Mouse (Mus musculus) cerebellum, adult 11-12 months (tissue): ENCODE results near the gene Rad50.
A peak's percentile ranks its signal among the peaks of the same experiment; 100 is the strongest.

Experiments used
- DNase-seq: peaks from one replicate; pipeline ENCODE4 v3.0.0; 2022

Gene Rad50

GRCm38 (mm10) chr11:53632122-53632733, 74.9 kb downstream of the Rad50 start:
- no peak for DNase-seq

GRCm38 (mm10) chr11:53627859-53628258, 79.3 kb downstream of the Rad50 start:
- DNase-seq = peak; percentile 51

- no peak for DNase-seq
Measured at GRCm38 (mm10) chr11:53626802-53627373, 80.2 kb downstream of the Rad50 start.

GRCm38 (mm10) chr11:53624124-53624523, 83.0 kb downstream of the Rad50 start:
- DNase-seq = no peak

GRCm38 (mm10) chr11:53623573-53623972, 83.5 kb downstream of the Rad50 start:
- DNase-seq = no peak

GRCm38 (mm10) chr11:53622440-53622806, 84.7 kb downstream of the Rad50 start:
- no peak for DNase-seq

- no peak for DNase-seq
Measured at GRCm38 (mm10) chr11:53621582-53622439, 85.3 kb downstream of the Rad50 start.

GRCm38 (mm10) chr11:53620094-53620493, 87.0 kb downstream of the Rad50 start:
- no peak for DNase-seq

- no peak for DNase-seq
Measured at GRCm38 (mm10) chr11:53619428-53619827, 87.7 kb downstream of the Rad50 start.

- DNase-seq = no peak
Measured at GRCm38 (mm10) chr11:53618619-53619198, 88.4 kb downstream of the Rad50 start, which contains the start of gene Il4. Gene Il4, minus strand, starts transcription at chr11:53618669.

GRCm38 (mm10) chr11:53617562-53618109, 89.5 kb downstream of the Rad50 start:
- no peak for DNase-seq

GRCm38 (mm10) chr11:53616748-53617558, 90.2 kb downstream of the Rad50 start:
- no peak for DNase-seq

GRCm38 (mm10) chr11:53615575-53615974, 91.5 kb downstream of the Rad50 start:
- no peak for DNase-seq

- no peak for DNase-seq
Measured at GRCm38 (mm10) chr11:53615172-53615571, 91.9 kb downstream of the Rad50 start.

GRCm38 (mm10) chr11:53609672-53610071, 97.4 kb downstream of the Rad50 start:
- DNase-seq = no peak

- no peak for DNase-seq
Measured at GRCm38 (mm10) chr11:53609231-53609630, 97.9 kb downstream of the Rad50 start.

GRCm38 (mm10) chr11:53605609-53606008, 101.5 kb downstream of the Rad50 start:
- no peak for DNase-seq

GRCm38 (mm10) chr11:53604983-53605382, 102.1 kb downstream of the Rad50 start:
- DNase-seq = no peak
